Mouse (Mus musculus) lung, adult 2 months (tissue): ENCODE measurements around the gene Nr1i2.

Experiments
- CTCF ChIP-seq: fragments of 200-500 bp; IDR thresholded peaks from 2 replicates; pipeline ENCODE4 v1.5.1; 2011; ENCODE audit warnings: mild to moderate bottlenecking, low read length, control low read depth; ENCODE audit not compliant: insufficient read depth
- POLR2A ChIP-seq: fragments of 200-500 bp; IDR thresholded peaks from 2 replicates; pipeline ENCODE4 v1.6.1; 2011; ENCODE audit warnings: low read depth, mild to moderate bottlenecking, control low read depth, low read length, borderline replicate concordance; ENCODE audit errors: extremely low read depth

DNA sequence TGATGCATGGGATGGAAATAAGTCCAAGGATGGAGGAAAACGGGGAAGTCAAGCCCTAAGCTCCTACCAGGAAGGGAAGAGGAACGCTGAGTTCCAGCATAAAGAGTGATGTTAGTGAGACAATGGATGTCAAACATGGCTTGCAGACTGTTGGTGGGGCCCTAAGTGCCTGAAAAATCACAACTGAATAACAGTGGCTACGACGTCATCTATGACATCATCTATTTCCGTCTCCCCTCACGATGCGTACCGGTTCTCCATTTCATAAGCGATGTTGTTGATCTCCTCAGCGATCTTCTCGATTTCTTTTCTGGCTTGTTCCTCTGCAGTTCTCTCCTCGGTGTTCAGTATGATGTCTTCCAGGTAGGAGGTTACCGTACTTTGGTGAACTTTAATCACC, 7.7 kb upstream of the Nr1i2 start:
- no peak for TF ChIP-seq CTCF
- no peak for TF ChIP-seq POLR2A
